Mouse (Mus musculus) liver, adult 2 months (tissue): ENCODE measurements around the gene Hcrtr1. TPM values are rescaled to one million over a fixed set of nuclear protein-coding genes. Genes with fewer than 3 reads are reported as not detected.
A peak's percentile ranks its signal among the peaks of the same experiment; 100 is the strongest.

ENCODE experiments used
- DNase-seq: peaks from one replicate; pipeline ENCODE4 v3.0.0-alpha.2; 2011; ENCODE audit warnings: low read depth, low spot score; ENCODE audit errors: extremely low read depth
- H3K27ac ChIP-seq: fragments of 200-500 bp; replicated peaks from 2 replicates; pipeline ENCODE4 v1.5.1; 2012; ENCODE audit warnings: low read depth, mild to moderate bottlenecking, control low read depth, inconsistent platforms, low read length; ENCODE audit not compliant: insufficient read depth
- H3K27me3 ChIP-seq: fragments of 200-500 bp; 2 replicates; pipeline ENCODE4 v1.6.1; 2012; ENCODE audit warnings: mild to moderate bottlenecking, moderate library complexity, low read length, inconsistent platforms; ENCODE audit not compliant: control insufficient read depth, insufficient read depth
- H3K36me3 ChIP-seq: fragments of 200-500 bp; 2 replicates; pipeline ENCODE4 v1.6.1; 2012; ENCODE audit warnings: low read length, inconsistent platforms; ENCODE audit not compliant: control insufficient read depth, insufficient read depth
- H3K4me1 ChIP-seq: fragments of 200-500 bp; 2 replicates; pipeline ENCODE4 v1.6.1; 2011; ENCODE audit warnings: low read length; ENCODE audit not compliant: control insufficient read depth, insufficient read depth
- H3K4me3 ChIP-seq: fragments of 200-500 bp; 2 replicates; pipeline ENCODE4 v1.5.1; 2011; ENCODE audit warnings: low read depth, mild to moderate bottlenecking, control low read depth, low read length, moderate library complexity; ENCODE audit not compliant: insufficient read depth
- H3K79me2 ChIP-seq: fragments of 200-500 bp; 2 replicates; pipeline ENCODE4 v1.6.1; 2012; ENCODE audit warnings: inconsistent platforms, mild to moderate bottlenecking, low read length, moderate library complexity; ENCODE audit not compliant: control insufficient read depth, insufficient read depth
- H3K9ac ChIP-seq: fragments of 200-500 bp; 2 replicates; pipeline ENCODE4 v1.6.1; 2012; ENCODE audit warnings: low read depth, mild to moderate bottlenecking, control low read depth, inconsistent platforms, low read length
- CTCF ChIP-seq: fragments of 200-500 bp; IDR thresholded peaks from 2 replicates; pipeline ENCODE4 v1.5.1; 2011; ENCODE audit warnings: low read depth, low read length, control low read depth
- POLR2A ChIP-seq: fragments of 200-500 bp; IDR thresholded peaks from 2 replicates; pipeline ENCODE4 v1.6.1; 2011; ENCODE audit warnings: low read length, control low read depth; ENCODE audit not compliant: insufficient read depth; ENCODE audit errors: extremely low read depth
- WGBS: fragments of 180-500 bp; shearing (Covaris S2); methylation state at CpG from one replicate; pipeline ENCODE4 v1.1.7; 2018; 5-methylcytosine and 5-hydroxymethylcytosine counted together
- polyA plus RNA-seq: library from polyadenylated mRNA; depleted of rRNA; stranded (reverse); fragments of >200 nt; gene quantifications from 2 replicates; pipeline ENCODE4 v1.2.3, GENCODE M21; 2012
- total RNA-seq: library from RNA; depleted of rRNA; stranded (reverse); fragments of >200 nt; gene quantifications from 2 replicates; pipeline ENCODE4 v1.2.3, GENCODE M21; 2014

The Hcrtr1 gene
- total and polyA plus RNA-seq, 2 experiments, result 0.04 TPM; not detected in 1

DNA sequence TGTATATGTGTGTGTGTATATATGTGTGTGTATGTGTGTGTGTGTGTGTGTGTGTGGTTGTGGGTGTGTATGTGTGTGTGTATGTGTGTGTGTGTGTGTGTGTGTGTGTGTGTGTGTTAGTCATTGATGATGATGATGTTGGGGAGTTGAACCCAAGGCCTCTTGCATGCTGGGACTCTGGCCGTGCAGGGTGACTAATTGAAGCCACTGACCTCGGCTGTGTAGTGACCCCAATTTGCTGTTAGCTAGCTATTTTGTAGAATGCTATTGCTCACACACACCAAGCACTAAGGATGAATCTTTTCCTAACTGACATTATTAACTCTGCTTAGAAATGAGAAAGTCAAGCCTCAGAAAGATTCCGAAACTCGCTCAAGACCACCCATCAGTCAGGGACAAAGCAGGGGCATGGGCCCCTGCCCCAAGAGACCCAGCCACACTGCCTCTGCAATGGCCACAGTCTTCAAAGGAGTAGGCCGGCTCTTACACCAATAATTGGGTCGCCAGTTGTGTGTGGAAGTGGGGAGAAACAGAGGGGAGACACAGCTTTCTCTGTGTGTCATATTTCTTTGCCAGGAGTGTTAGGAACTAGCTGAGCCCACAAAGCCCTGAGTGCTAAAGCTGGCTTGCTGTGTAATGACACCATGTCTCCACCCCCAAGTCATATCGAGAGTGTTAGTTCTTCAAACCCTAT, 41.9 kb upstream of the Hcrtr1 start:
- Histone ChIP-seq H3K36me3 (no peaks in the 10 kb centered on the region), H3K27ac (peak overlapping the region; percentile 63), H3K27me3 (no peaks in the 10 kb centered on the region), H3K4me1 (peaks cover 5% of the 10 kb centered on the region), H3K9ac (no peak overlapping the region), H3K79me2 (no peaks in the 10 kb centered on the region), H3K4me3 (no peak overlapping the region)
- DNase-seq, result no peak
- 71% methylated on average over 7 of the region's 7 CpGs for WGBS
- no peak for TF ChIP-seq POLR2A
- TF ChIP-seq CTCF, result no peak

DNA sequence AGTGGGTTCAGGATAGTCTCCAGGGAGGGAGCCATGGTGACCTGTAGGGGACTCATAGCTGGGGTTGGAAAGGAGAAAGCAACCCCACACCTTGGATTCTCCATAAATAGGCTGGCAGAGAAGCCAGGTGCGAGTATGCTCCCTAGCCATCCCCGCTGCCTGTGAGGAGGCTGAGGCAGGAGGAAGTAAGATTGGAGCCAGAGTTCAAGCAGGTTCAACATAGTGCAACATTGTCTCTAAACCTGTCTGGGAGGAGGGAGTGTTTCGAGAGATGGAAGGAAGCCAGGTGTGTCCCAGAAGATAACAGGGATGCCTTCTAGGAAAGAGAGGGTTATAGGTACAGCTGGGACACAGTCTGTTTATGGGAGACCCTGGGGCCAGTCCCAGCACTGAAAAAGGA, 40.7 kb upstream of the Hcrtr1 start:
- Histone ChIP-seq H3K27me3 (no peaks in the 10 kb centered on the region), H3K36me3 (no peaks in the 10 kb centered on the region), H3K4me1 (peaks cover 5% of the 10 kb centered on the region), H3K4me3 (no peak overlapping the region), H3K79me2 (no peaks in the 10 kb centered on the region), H3K9ac (no peak overlapping the region), H3K27ac (no peak overlapping the region)
- no peak for DNase-seq
- WGBS, result 79% methylated on average over 3 of the region's 3 CpGs
- TF ChIP-seq CTCF, result no peak
- TF ChIP-seq POLR2A, result no peak

- no peak overlapping the region for H3K4me3 ChIP-seq
- H3K36me3 ChIP-seq, result no peaks in the 10 kb centered on the region
- peaks cover 5% of the 10 kb centered on the region for H3K4me1 ChIP-seq
- no peak overlapping the region for H3K9ac ChIP-seq
- H3K79me2 ChIP-seq, result no peaks in the 10 kb centered on the region
- H3K27ac ChIP-seq, result peak overlapping the region; percentile 48
- DNase-seq, result no peak
- no peaks in the 10 kb centered on the region for H3K27me3 ChIP-seq
- 51% methylated on average over 7 of the region's 7 CpGs for WGBS
- TF ChIP-seq POLR2A (no peak), CTCF (no peak)
Observed at GRCm38 (mm10) chr4:130177536-130177935, 38.4 kb upstream of the Hcrtr1 start.

DNA sequence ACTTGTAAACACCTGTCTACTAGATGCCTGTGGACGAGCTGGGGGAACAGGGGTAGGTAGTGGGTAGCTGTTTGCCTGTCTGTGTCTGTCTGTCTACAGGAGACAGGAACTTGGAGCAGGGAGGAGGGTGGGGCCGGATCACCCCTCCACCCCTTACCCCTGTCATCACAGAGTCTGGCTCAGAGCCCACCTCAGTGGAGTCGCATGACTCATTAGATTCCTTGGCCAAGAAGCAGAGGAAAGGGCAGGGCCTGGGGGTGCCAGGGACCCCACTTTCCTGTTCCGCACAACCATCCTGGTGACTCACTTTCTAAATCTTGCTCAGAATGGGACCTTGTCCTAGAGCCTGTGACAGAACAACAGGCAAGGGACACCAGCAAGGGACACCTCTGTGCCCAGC, 37.9 kb upstream of the Hcrtr1 start:
- no peaks in the 10 kb centered on the region for H3K36me3 ChIP-seq
- H3K9ac ChIP-seq, result no peak overlapping the region
- H3K4me1 ChIP-seq, result peaks cover 3% of the 10 kb centered on the region
- 69% methylated on average over 4 of the region's 4 CpGs for WGBS
- DNase-seq, result no peak
- H3K4me3 ChIP-seq, result no peak overlapping the region
- TF ChIP-seq CTCF, result no peak
- TF ChIP-seq POLR2A, result no peak
- H3K79me2 ChIP-seq, result no peaks in the 10 kb centered on the region
- no peaks in the 10 kb centered on the region for H3K27me3 ChIP-seq
- peak overlapping the region; percentile 48 for H3K27ac ChIP-seq

DNA sequence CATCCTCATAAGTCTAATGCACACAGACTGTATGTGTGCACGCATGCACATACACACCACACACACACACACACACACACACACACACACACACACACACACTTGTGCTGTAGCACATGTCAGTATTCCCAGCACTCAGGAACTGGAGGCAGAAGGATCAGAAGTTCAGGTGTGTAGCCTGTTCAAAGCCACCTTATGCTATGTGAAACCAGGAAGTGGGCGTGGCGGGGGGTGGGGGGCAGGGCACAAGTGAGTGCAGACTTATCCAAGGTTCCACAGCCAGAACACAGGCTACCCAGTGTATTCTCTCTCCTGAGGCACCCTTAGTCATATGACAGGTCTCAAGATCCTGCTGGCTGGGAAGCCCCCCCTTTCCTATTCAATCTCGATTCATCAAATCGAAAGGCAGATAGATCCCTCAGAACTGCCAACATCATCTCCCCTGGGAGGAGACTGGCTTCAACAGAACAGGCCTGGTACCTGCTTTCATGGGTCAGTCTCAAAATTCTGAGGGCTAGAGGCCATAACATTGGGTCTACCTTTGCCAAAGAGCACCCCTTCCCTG, 37.1 kb upstream of the Hcrtr1 start:
- Histone ChIP-seq H3K79me2 (no peaks in the 10 kb centered on the region), H3K4me1 (peaks cover 6% of the 10 kb centered on the region), H3K9ac (no peak overlapping the region), H3K27me3 (no peaks in the 10 kb centered on the region), H3K36me3 (no peaks in the 10 kb centered on the region), H3K27ac (no peak overlapping the region), H3K4me3 (no peak overlapping the region)
- TF ChIP-seq CTCF, result no peak
- TF ChIP-seq POLR2A, result no peak
- DNase-seq, result no peak
- 69% methylated on average over 5 of the region's 5 CpGs for WGBS

- Histone ChIP-seq H3K9ac (peak within 1 kb of the TSS; percentile 75), H3K79me2 (no peaks in the 10 kb centered on the region), H3K36me3 (no peaks in the 10 kb centered on the region), H3K4me3 (peak within 1 kb of the TSS; percentile 79), H3K27me3 (no peaks in the 10 kb centered on the region), H3K27ac (peak within 1 kb of the TSS; percentile 69), H3K4me1 (peaks cover 6% of the 10 kb centered on the region)
- TF ChIP-seq CTCF (no peak), POLR2A (no peak)
- no peak for DNase-seq
- WGBS, result 13% methylated on average over 14 of the region's 14 CpGs
Observed at GRCm38 (mm10) chr4:130175072-130175711, 36.0 kb upstream of the Hcrtr1 start, which contains the start of gene Tinagl1. Gene Tinagl1, minus strand, starts transcription at chr4:130175122.
